Mouse (Mus musculus): ENCODE results near the gene Il1r2.

GRCm38 (mm10) chr1:40029597-40029996 is 44.3 kb upstream of the Il1r2 start:
- no peak for TF ChIP-seq CTCF (IDR thresholded peaks at IDR 0.05; ENCODE audit: borderline replicate concordance, control insufficient read depth, extremely low read depth, insufficient read depth, low read length, poor library complexity)
- TF ChIP-seq POLR2A (IDR thresholded peaks at IDR 0.05; ENCODE audit: control insufficient read depth, extremely low read depth, insufficient read depth, low read length, poor library complexity): no peak
